In the genomic region with DNA sequence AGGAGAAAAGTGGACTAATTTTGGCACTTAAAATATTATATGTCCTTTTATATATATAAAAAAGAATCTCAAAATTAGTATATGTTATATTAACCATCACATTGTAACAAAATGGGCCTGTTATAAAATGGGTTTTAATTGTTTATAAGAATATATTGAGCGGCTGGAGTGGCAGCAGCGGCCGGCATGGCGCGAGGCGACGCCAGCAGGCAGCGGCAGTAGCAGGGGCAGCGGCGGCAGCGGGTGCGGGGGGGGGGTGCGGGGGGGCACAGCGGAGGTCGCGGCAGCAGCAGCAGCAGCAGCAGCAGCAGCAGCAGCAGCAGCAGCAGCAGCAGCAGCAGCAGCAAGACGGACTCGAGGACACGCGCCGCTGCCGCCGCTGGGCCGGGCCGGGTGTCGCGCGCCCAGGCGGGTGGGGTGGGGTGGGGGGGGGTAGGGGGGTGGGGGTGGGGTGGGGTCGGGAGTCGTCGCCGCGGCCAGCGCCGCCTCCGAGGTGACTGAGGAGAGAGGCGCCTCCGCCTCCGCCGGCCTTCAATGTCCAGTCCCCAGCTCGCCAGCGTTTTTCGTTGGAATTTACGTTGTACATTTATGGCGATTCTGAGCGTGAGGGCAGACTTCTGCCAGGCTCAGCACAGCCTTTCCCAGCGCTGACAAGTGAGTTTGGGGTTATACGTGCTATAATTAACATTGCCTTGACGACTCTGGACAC, we compare ENCODE assay signal across 10 mouse cellular contexts. TPM values are rescaled to one million over a fixed set of nuclear protein-coding genes. Genes with fewer than 3 reads are reported as not detected.
A peak's percentile ranks its signal among the peaks of the same experiment; 100 is the strongest.
DNase-seq lines count a peak whose midpoint lies in the region; ATAC-seq and TF ChIP-seq lines count a peak whose summit lies in the region.
"Had no signal": no experiment of that assay in that cellular context is flagged by ENCODE, and none has a peak within 500 bp of the region (broad histone marks: within the 10 kb centered on the region; RNA-seq: fewer than 3 reads in every experiment).

No protein-coding gene starts in this region.

- H3K9ac ChIP-seq in CH12.LX (ENCODE audit: insufficient read depth, low read depth) = no peak overlapping the region
- H3K9ac ChIP-seq in embryonic facial prominence, embryonic 13.5 days = peak overlapping the region; percentile 57
- no peak overlapping the region for H3K9ac ChIP-seq in intestine, embryonic 15.5 days
- peak overlapping the region; percentile 59; the same call in 1 of the 2 replicates for H3K9ac ChIP-seq in midbrain, embryonic 14.5 days (replicated peaks; ENCODE audit: low read length)

- dilution Hi-C loops in CH12.LX (cut with MboI; ENCODE audit: extremely low pct_ligation_motif_present, extremely low pct_unique_long_range_greater_than_20kb, low sequenced_read_pairs) = no loop called here

- peak overlapping the region; percentile 21 for H3K4me2 ChIP-seq in CH12.LX (ENCODE audit: insufficient read depth, low read depth, poor library complexity, severe bottlenecking)
- peak overlapping the region; percentile 73 for H3K4me2 ChIP-seq in embryonic facial prominence, embryonic 13.5 days
- H3K4me2 ChIP-seq in intestine, embryonic 15.5 days (replicated peaks) = peak overlapping the region; percentile 80
- H3K4me2 ChIP-seq in midbrain, embryonic 14.5 days (ENCODE audit: low read length) = peak overlapping the region; percentile 57

- TF ChIP-seq EP300 in CH12.LX (IDR thresholded peaks at IDR 0.05; ENCODE audit: low read length) = no peak

- no peak for ATAC-seq in embryonic facial prominence, embryonic 13.5 days (ENCODE audit: insufficient number of reproducible peaks, insufficient read depth, low FRiP score, low TSS enrichment, low read depth)
- ATAC-seq in intestine, embryonic 15.5 days = peak; percentile 71
- ATAC-seq in midbrain, embryonic 14.5 days (ENCODE audit: low FRiP score, low TSS enrichment) = peak; percentile 75
- no peak; the same call in 1 of the 2 replicates for ATAC-seq in granulocyte monocyte progenitor cell, adult 5-6 weeks (replicated peaks; ENCODE audit: poor library complexity, severe bottlenecking)

- TF ChIP-seq CTCF in CH12.LX (conservative IDR thresholded peaks at IDR 0.05 in 1 of 2, IDR thresholded peaks at IDR 0.05 in 1 of 2; ENCODE audit: low read depth in 2 of 2, low read length in 2 of 2) = no peak

- WGBS in embryonic facial prominence, embryonic 13.5 days = 1% methylated on average over 33 of the region's 50 CpGs
- under 1% methylated on average over 33 of the region's 50 CpGs for WGBS in intestine, embryonic 15.5 days
- under 1% methylated on average over 45 of the region's 50 CpGs for WGBS in midbrain, embryonic 14.5 days

- in situ Hi-C loops in CH12.LX (cut with MboI; ENCODE audit: low pct_ligation_motif_present, low pct_unique_long_range_greater_than_20kb, low sequenced_read_pairs) = no loop called here

- H3K4me1 ChIP-seq in CH12.LX (ENCODE audit: control insufficient read depth in 1 of 2, insufficient read depth in 2 of 2) = peaks cover 0 to 3% of the 10 kb centered on the region in 2 experiments; a peak in 1 of 4 replicates
- no peaks in the 10 kb centered on the region for H3K4me1 ChIP-seq in embryonic facial prominence, embryonic 13.5 days
- H3K4me1 ChIP-seq in intestine, embryonic 15.5 days (replicated peaks) = no peaks in the 10 kb centered on the region
- no peaks in the 10 kb centered on the region for H3K4me1 ChIP-seq in midbrain, embryonic 14.5 days (ENCODE audit: control insufficient read depth, insufficient read depth, low read length)

- no peak for TF ChIP-seq RAD21 in CH12.LX (IDR thresholded peaks at IDR 0.05; ENCODE audit: low read depth, low read length)

- DNase-seq in cerebellum, postnatal 14 days = peak; percentile 31 to 35
- DNase-seq in cerebellum, adult 9-10 months = no peak
- DNase-seq in CH12.LX (ENCODE audit: extremely low read depth) = no peak
- DNase-seq in midbrain, embryonic 14.5 days = peak; percentile 71
- no peak for DNase-seq in urinary bladder, postnatal 25 days (ENCODE audit: low spot score)

- no peaks in the 10 kb centered on the region for H3K27me3 ChIP-seq in CH12.LX (replicated peaks)
- peaks cover 24% of the 10 kb centered on the region for H3K27me3 ChIP-seq in embryonic facial prominence, embryonic 13.5 days
- H3K27me3 ChIP-seq in intestine, embryonic 15.5 days (replicated peaks) = no peaks in the 10 kb centered on the region; the same call in 1 of the 2 replicates
- H3K27me3 ChIP-seq in midbrain, embryonic 14.5 days (ENCODE audit: control insufficient read depth, insufficient read depth, low read length) = no peaks in the 10 kb centered on the region

- no peak overlapping the region for H3K27ac ChIP-seq in CH12.LX (ENCODE audit: insufficient read depth, low read depth)
- H3K27ac ChIP-seq in embryonic facial prominence, embryonic 13.5 days = no peak overlapping the region
- H3K27ac ChIP-seq in intestine, embryonic 15.5 days = no peak overlapping the region
- no peak overlapping the region for H3K27ac ChIP-seq in midbrain, embryonic 14.5 days (replicated peaks; ENCODE audit: low read depth, low read length)

- H3K9me3 ChIP-seq in CH12.LX (replicated peaks; ENCODE audit: low read length) = no peaks in the 10 kb centered on the region
- no peaks in the 10 kb centered on the region for H3K9me3 ChIP-seq in embryonic facial prominence, embryonic 13.5 days
- no peaks in the 10 kb centered on the region for H3K9me3 ChIP-seq in intestine, embryonic 15.5 days
- H3K9me3 ChIP-seq in midbrain, embryonic 14.5 days (ENCODE audit: control insufficient read depth, low read length) = no peaks in the 10 kb centered on the region

- no peaks in the 10 kb centered on the region for H3K79me2 ChIP-seq in CH12.LX (replicated peaks; ENCODE audit: control insufficient read depth, extremely low read depth, insufficient read depth, poor library complexity, severe bottlenecking)

- no peaks in the 10 kb centered on the region for H3K36me3 ChIP-seq in CH12.LX (replicated peaks in 1 of 2; ENCODE audit: control insufficient read depth in 1 of 2, insufficient read depth in 1 of 2, low read length in 1 of 2)
- no peaks in the 10 kb centered on the region for H3K36me3 ChIP-seq in embryonic facial prominence, embryonic 13.5 days
- H3K36me3 ChIP-seq in intestine, embryonic 15.5 days = no peaks in the 10 kb centered on the region
- no peaks in the 10 kb centered on the region for H3K36me3 ChIP-seq in midbrain, embryonic 14.5 days (ENCODE audit: control insufficient read depth, insufficient read depth, low read length)

- no peak overlapping the region for H3K4me3 ChIP-seq in CH12.LX (replicated peaks in 1 of 3; ENCODE audit: low read depth in 2 of 3, low read length in 2 of 3, poor library complexity in 1 of 3)
- H3K4me3 ChIP-seq in embryonic facial prominence, embryonic 13.5 days = peak overlapping the region; percentile 45
- H3K4me3 ChIP-seq in intestine, embryonic 15.5 days (replicated peaks) = peak overlapping the region; percentile 40
- peak overlapping the region; percentile 48 for H3K4me3 ChIP-seq in midbrain, embryonic 14.5 days (replicated peaks; ENCODE audit: low read depth, low read length)

- no peak for TF ChIP-seq POLR2A in CH12.LX (IDR thresholded peaks at IDR 0.05; ENCODE audit: low read depth, low read length)

TF ChIP-seq in CH12.LX, 34 proteins besides CTCF, POLR2A, EP300 and RAD21:
- TF ChIP-seq BHLHE40 (IDR thresholded peaks at IDR 0.05; ENCODE audit: low read depth, low read length) (no peak), MYC (IDR thresholded peaks at IDR 0.05; ENCODE audit: low read depth, low read length) (no peak)

RNA-seq across cellular contexts. Expression of gene 4931423N10Rik, which starts 26.9 kb away (rescaled TPM):
- total RNA-seq in CH12.LX (2012; rRNA removed) (not detected in 2 replicates), CH12.LX (2014; rRNA removed) (not detected in 2 replicates)
- not detected in 2 replicates for polyA plus RNA-seq in CH12.LX (2012; ENCODE audit: insufficient read length, low read depth)
- not detected in 2 replicates for polyA plus RNA-seq in embryonic facial prominence, embryonic 13.5 days (2015; fragmentation: Nextera tagmentation; extraction: Ambion mirVana)
- not detected in 2 replicates for polyA plus RNA-seq in intestine, embryonic 15.5 days (2015; fragmentation: Nextera tagmentation; extraction: Ambion mirVana)
- not detected in 2 replicates for polyA plus RNA-seq in midbrain, embryonic 14.5 days (2014; fragmentation: Nextera tagmentation; extraction: Ambion mirVana)
- not detected in 2 replicates for total RNA-seq in granulocyte monocyte progenitor cell, adult 5-6 weeks (2014; fragmentation: Nextera tagmentation)
- not detected in 2 replicates for total RNA-seq in granulocyte monocyte progenitor cell, adult 5-6 weeks (2017)
- total RNA-seq: heart, adult 18-20 months had no signal
- polyA plus RNA-seq: C2C12 had no signal

Comparison
In these comparisons a context has a peak if more than half of its experiments do, and no peak if none do; other contexts are left out.
1. DNase-seq: peak in cerebellum, postnatal 14 days (2 of 2) and midbrain, embryonic 14.5 days (single experiment); none in cerebellum, adult 9-10 months (single experiment), CH12.LX (single experiment) and urinary bladder, postnatal 25 days (single experiment).
2. H3K4me2 ChIP-seq: peak in every context shown above with its lines; median percentile 80 in intestine, embryonic 15.5 days; 73 in embryonic facial prominence, embryonic 13.5 days; 57 in midbrain, embryonic 14.5 days; 21 in CH12.LX.
3. H3K4me3 ChIP-seq: peak in embryonic facial prominence, embryonic 13.5 days (single experiment), intestine, embryonic 15.5 days (single experiment) and midbrain, embryonic 14.5 days (single experiment); none in CH12.LX (0 of 3).
4. H3K9ac ChIP-seq: peak in embryonic facial prominence, embryonic 13.5 days (single experiment) and midbrain, embryonic 14.5 days (single experiment); none in CH12.LX (single experiment) and intestine, embryonic 15.5 days (single experiment).
5. ATAC-seq: peak in intestine, embryonic 15.5 days (single experiment) and midbrain, embryonic 14.5 days (single experiment); none in embryonic facial prominence, embryonic 13.5 days (single experiment) and granulocyte monocyte progenitor cell, adult 5-6 weeks (single experiment).